Mouse (Mus musculus) thymus, adult 2 months (tissue): ENCODE measurements around the gene Stk40.

ENCODE experiments used
- CTCF ChIP-seq: fragments of 200-500 bp; IDR thresholded peaks from 2 replicates; pipeline ENCODE4 v1.5.1; 2012; ENCODE audit warnings: mild to moderate bottlenecking, control low read depth, low read length, moderate library complexity, borderline replicate concordance; ENCODE audit not compliant: control insufficient read depth, poor library complexity, insufficient read depth; ENCODE audit errors: extremely low read depth
- POLR2A ChIP-seq: fragments of 200-500 bp; IDR thresholded peaks from 2 replicates; pipeline ENCODE4 v1.6.1; 2012; ENCODE audit warnings: mild to moderate bottlenecking, low read length, control low read depth, moderate library complexity; ENCODE audit not compliant: control insufficient read depth, poor library complexity, insufficient read depth; ENCODE audit errors: extremely low read depth

DNA sequence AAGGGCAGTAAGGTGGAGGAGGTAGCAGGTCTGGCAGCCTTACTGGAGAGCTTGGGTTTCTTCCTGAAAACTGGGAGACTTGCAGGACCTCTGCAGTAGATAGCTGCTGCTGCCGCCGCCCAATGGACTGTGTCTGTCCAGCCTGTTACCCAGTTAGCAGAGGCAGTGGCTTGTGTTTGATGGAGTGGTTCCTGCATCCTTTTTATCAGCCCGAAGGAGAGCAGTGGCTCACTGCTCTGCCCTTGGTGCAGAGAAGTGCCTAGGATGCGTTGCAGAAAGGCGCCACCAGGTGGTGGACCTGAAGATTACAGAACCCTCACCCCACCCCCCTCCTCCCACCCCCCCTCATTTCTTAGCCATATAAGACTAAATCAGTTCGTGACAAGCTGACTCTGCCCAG, 10.2 kb downstream of the Stk40 start:
- no peak for TF ChIP-seq POLR2A
- 0 out of 2 replicates have a peak, but pooled peaks have one; percentile 50 for TF ChIP-seq CTCF
